Mouse (Mus musculus): ENCODE results near the gene Tmem204. TPM values are rescaled to one million over a fixed set of nuclear protein-coding genes. Genes with fewer than 3 reads are reported as not detected.

The Tmem204 gene
- total RNA-seq (2015; ENCODE audit: low replicate concordance), result not detected in 2 replicates
- total RNA-seq (2017; ENCODE audit: low replicate concordance), result not detected in 2 replicates

GRCm38 (mm10) chr17:25083444-25083931 lies at the start of gene Tmem204:
Gene Tmem204 (minus strand): TSS chr17:25083591.
- peak; percentile 47 for ATAC-seq (replicated peaks; ENCODE audit: low FRiP score, poor library complexity, severe bottlenecking)

DNA sequence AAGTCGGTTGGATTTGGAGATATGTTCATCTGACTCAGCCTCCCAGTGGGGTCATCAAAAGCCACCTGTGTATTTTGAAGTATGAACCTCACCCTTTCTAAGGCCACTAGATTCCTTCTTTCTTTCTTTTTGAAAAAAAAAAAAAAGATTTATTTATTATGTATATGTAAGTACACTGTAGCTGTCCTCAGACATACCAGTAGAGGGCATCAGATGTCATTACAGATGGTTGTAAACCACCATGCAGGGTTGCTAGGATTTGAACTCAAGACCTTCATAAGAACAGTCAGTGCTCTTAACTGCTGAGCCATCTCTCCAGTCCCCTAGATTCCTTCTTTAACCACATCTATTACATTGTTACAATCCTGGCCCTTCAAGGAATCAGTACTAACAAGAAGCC lies 46.7 kb upstream of the Tmem204 start:
- no peak for ATAC-seq (replicated peaks; ENCODE audit: low FRiP score, poor library complexity, severe bottlenecking)

DNA sequence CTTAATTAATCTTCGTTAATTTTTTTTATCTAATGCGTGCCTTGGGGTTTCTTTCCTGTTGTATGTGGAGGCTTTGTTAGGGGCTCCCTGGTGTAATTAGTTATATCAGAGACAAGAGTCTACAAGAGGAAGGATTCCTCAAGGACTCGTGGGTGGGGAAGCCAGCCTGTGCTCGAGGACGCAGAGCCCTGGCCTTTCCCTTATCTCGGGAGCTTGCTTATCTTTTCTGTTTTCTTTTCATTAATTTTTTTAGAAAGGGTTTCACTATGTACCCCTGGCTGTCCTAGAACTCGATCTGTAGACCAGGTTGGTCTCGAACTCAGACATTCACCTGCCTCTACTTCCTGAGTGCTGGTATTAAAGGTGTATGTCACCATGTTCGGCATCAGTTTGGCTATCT lies 44.3 kb upstream of the Tmem204 start:
- peak; percentile 42 for ATAC-seq (replicated peaks; ENCODE audit: low FRiP score, poor library complexity, severe bottlenecking)

DNA sequence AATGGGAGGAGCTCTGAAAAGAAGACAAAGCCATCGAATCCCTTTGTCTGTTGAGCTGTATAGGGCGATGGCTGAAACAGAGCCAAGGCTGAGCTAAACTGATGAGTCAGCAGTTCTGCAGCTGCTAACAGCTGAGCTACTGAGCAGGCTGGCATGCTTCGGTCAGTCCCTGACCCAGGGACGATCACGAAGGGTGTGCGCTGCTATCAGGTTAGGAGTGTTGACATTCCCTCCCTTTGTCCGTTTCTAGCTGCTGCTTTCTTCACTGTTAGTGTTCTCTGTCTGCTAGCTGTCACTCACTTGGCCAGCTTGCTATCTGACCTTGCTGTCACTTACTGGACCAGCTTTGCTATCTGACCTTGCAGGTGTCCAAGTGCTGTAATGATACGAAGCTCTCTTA lies 43.7 kb upstream of the Tmem204 start:
- ATAC-seq (replicated peaks; ENCODE audit: low FRiP score, poor library complexity, severe bottlenecking), result peak; percentile 85

DNA sequence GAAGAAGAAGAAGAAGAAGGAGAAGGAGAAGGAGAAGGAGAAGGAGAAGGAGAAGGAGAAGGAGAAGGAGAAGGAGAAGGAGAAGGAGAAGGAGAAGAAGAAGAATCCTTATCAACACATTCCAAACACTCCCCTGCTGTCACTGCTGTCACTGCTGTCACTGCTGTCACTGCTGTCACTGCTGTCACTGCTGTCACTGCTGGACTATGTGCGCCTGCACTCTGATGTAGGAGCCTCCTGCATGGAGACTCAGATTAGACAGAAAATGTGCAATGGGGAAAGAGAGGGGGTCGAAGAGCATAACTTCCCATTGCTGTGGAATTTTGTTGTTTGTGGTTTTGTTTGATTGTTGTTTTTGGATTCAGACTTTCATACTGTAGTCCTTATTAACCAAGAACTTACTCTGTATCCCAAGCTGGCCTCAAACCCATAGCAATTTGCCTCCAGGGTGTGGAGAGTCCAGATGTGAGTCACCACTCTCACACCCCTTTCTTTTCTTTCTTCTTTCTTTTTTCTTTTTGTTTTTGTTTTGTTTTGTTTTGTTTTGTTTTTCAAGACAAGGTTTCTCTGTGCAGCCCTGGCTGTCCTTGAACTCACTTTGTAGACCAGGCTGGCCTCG lies 42.2 kb upstream of the Tmem204 start:
- 0 out of 2 replicates have a peak, but pooled peaks have one; percentile 30 for ATAC-seq (replicated peaks; ENCODE audit: low FRiP score, poor library complexity, severe bottlenecking)

DNA sequence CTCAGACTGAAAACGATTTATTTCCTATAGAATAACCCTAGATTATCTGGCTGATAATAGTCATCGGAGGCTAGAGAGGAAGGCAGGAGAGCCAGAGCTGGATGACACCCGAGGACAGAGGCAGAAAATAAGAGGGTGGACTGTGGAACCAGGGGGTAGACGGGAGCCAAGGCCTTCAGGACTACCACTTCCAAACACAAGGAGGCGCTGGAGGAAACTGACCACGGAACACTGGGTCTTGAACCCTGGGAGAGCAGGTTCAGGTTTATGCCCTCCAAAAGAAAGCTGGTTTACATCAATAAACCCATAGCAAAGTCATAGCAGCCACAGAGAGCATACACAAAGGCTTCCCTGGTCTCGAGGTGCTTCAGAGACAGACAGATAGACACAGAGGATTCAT lies 40.6 kb upstream of the Tmem204 start:
- ATAC-seq (replicated peaks; ENCODE audit: low FRiP score, poor library complexity, severe bottlenecking), result 0 out of 2 replicates have a peak, but pooled peaks have one; percentile 26

- no peak for ATAC-seq (replicated peaks; ENCODE audit: low FRiP score, poor library complexity, severe bottlenecking)
These were observed 37.0 kb upstream of the Tmem204 start, which contains the start of gene Ptx4 for GRCm38 (mm10) chr17:25120406-25120805. Gene Ptx4 (plus strand): TSS chr17:25120760.

- no peak for ATAC-seq (replicated peaks; ENCODE audit: low FRiP score, poor library complexity, severe bottlenecking)
These were observed 33.9 kb upstream of the Tmem204 start for GRCm38 (mm10) chr17:25117263-25117662.

- ATAC-seq (replicated peaks; ENCODE audit: low FRiP score, poor library complexity, severe bottlenecking), result peak; percentile 94
These were observed 32.5 kb upstream of the Tmem204 start, which contains the start of gene Telo2 for GRCm38 (mm10) chr17:25115664-25116432. Gene Telo2 (minus strand): TSS chr17:25115967.

DNA sequence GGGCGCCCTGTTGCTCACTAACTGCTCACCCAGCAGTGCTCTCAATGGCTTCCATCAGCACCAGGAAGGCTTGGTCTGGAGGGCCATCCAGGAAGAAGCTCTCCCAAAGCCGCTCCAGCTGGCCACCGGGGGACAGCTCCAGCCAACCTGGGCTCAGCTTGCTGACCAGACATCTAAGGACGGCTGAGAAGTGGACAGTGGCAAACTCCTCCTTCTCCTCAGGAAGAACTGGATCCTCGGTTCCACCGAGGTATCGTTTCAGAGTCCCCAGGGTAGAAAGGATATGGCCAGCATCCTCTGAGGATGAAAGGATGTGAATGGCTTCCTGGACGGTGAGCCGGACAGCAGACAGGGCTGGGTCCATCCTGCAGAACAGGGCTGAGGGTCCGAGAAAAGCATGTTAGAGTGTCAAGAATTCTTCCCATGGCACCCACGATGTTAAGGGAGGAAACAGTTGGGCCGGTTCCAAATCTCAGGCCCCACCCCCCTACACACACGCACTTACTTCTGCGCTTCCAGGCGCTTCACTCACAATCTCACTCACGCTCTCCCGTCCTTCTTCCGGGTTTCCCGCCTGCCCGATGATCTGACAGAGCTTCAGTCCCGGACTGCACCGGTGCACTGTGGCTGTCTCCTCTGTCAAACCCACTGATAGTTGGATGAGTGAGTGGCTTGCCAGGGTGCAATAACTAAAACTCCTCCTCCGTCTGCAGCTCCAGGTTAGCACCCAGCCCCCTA lies 31.7 kb upstream of the Tmem204 start:
- ATAC-seq (replicated peaks; ENCODE audit: low FRiP score, poor library complexity, severe bottlenecking), result peak; percentile 75

DNA sequence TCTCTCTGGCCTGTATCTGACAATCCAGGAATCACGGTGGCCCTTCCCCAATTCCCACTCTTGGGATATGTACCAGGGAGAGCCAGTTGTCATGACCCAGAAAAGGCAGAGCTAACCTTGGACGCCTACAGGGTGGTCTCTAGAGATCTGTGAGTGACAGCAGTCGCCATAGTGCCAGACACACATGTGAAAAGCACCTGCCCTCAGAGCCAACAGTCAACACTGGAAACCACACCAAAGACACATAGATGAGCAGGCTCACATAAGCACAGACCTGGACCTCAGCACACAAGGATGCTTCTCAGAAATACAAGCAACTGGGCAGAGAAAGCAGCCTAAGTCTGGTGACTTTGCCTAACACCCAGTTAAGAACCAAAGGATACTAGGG lies 29.0 kb upstream of the Tmem204 start:
- ATAC-seq (replicated peaks; ENCODE audit: low FRiP score, poor library complexity, severe bottlenecking), result no peak

- ATAC-seq (replicated peaks; ENCODE audit: low FRiP score, poor library complexity, severe bottlenecking), result no peak
These were observed 28.5 kb upstream of the Tmem204 start for GRCm38 (mm10) chr17:25111739-25112422.

- no peak for ATAC-seq (replicated peaks; ENCODE audit: low FRiP score, poor library complexity, severe bottlenecking)
These were observed 27.8 kb upstream of the Tmem204 start for GRCm38 (mm10) chr17:25111220-25111619.

GRCm38 (mm10) chr17:25110590-25110989 lies 27.2 kb upstream of the Tmem204 start:
- no peak for ATAC-seq (replicated peaks; ENCODE audit: low FRiP score, poor library complexity, severe bottlenecking)

DNA sequence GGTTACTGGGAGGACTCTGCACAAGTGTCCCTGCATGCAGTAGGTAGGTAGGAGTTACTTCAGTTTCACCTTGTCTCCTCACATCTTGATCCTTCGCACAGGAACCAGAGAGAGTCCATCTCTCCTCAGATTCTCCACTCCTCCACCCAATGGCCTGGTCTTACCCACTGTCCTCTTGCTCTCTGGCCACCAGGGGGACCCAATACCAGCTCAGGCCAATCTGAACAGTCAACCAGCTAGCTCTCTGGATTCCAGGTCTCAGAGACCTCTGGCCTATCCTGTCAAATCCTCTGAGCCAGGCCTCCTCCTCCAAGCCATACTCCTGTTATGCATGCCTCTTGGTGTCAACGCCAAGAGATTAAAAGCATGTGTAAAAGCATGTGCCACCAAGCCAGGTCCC lies 26.2 kb upstream of the Tmem204 start:
- peak; percentile 78 for ATAC-seq (replicated peaks; ENCODE audit: low FRiP score, poor library complexity, severe bottlenecking)

GRCm38 (mm10) chr17:25107786-25108185 lies 24.4 kb upstream of the Tmem204 start:
- no peak for ATAC-seq (replicated peaks; ENCODE audit: low FRiP score, poor library complexity, severe bottlenecking)

DNA sequence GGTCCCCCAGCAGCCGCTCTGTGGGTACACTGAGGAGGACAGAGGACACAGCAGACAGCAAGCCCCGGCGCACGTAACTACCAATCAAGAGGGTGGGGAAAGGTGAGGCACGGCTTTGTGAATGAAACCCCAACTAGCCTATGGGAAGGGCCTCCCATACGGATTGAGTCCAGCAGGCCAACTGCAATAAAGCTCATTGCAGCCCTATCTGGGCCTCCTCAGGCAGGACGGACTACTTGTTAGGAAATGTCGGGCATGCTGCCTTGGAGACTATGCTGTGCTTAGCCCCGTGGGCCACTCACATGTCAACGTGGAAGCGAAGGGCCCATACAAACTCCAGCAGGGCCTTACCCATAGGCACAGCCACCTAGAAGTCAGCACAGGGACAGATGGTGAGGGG lies 17.9 kb upstream of the Tmem204 start:
- no peak for ATAC-seq (replicated peaks; ENCODE audit: low FRiP score, poor library complexity, severe bottlenecking)

GRCm38 (mm10) chr17:25100052-25100451 lies 16.7 kb upstream of the Tmem204 start:
- ATAC-seq (replicated peaks; ENCODE audit: low FRiP score, poor library complexity, severe bottlenecking), result no peak

DNA sequence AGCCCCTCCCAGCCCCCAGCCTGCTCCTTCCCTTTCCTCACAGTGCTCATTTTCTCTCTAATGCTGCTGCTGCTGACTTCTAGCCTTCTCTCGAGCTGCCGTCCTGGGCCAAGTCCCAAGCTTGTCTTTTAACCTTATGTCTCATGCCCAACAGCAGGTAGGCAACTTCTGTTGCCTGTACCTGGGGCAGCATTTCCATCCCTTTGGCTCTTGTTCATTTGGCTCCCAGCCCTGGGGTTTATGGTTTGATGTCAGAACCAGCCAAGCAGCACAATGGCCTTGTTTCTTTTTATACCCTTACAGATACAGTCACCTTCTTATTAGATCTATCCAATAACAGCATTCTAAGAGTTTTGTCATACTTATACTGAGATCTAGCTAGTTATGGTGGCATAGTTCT lies 12.8 kb upstream of the Tmem204 start:
- no peak for ATAC-seq (replicated peaks; ENCODE audit: low FRiP score, poor library complexity, severe bottlenecking)

GRCm38 (mm10) chr17:25090450-25090849 lies 7.1 kb upstream of the Tmem204 start:
- peak; percentile 21 for ATAC-seq (replicated peaks; ENCODE audit: low FRiP score, poor library complexity, severe bottlenecking)

Data from erythroblast, adult 5-6 weeks (primary cell).